Mouse (Mus musculus) monocyte, adult 59 days (primary cell): ENCODE measurements around the gene 6030498E09Rik. TPM values are rescaled to one million over a fixed set of nuclear protein-coding genes. Genes with fewer than 3 reads are reported as not detected.

Experiments used
- total RNA-seq, 2 experiments: library from RNA; stranded (reverse); gene quantifications; one replicate each; pipeline ENCODE4 v1.2.4; 2023

The 6030498E09Rik gene
- not detected for total RNA-seq

GRCm38 (mm10) chrX:38772478-38772877, at the start of gene 6030498E09Rik:
TSS of gene 6030498E09Rik (plus strand) at chrX:38772671.

Other genes starting within 250 kb of the 6030498E09Rik start
- 10 to 100 TPM; 21.5 to 22.2 TPM for gene Cul4b, start 196.5 kb upstream of the 6030498E09Rik start, total RNA-seq
- gene Mcts1, start 172.1 kb upstream of the 6030498E09Rik start, total RNA-seq = 10 to 100 TPM; 61.1 to 64.4 TPM
- gene C1galt1c1, start 137.6 kb upstream of the 6030498E09Rik start, total RNA-seq = 10 to 100 TPM; 29.5 to 36.8 TPM